Mouse (Mus musculus): ENCODE results near the gene Cnnm3. TPM values are rescaled to one million over a fixed set of nuclear protein-coding genes. Genes with fewer than 3 reads are reported as not detected.
A peak's percentile ranks its signal among the peaks of the same experiment; 100 is the strongest.

Gene Cnnm3
- polyA plus RNA-seq, 1 experiment from 2014 or later = 3.0 TPM

DNA sequence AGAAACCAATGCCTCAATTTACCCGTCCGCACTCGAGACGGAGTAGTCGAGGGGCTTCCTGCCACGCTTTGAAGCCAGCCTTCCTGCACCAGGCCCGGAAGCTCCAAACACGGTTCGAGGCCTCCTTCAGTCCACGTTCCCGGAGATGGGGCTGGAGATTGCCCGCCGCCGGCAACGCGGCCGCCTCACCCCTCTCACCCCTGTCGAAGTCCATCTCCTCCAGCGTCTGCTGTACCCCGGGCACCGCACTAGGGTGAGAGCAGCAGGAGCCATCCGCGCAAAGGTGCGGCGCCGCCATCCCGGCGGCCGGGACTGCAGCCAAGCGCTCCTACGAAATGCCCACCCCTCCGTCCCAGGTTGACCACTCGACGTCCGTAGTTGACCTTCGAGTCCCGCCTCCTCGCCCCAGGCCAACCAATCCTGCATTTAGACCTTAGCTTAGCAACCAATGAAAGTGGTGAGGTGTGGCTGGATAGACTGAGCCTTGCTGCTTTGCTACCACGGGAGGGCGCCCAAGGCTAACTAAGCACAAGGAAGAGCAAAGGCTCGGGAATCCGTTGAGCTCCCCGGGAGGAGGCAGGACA, 35.3 kb downstream of the Cnnm3 start, which contains the start of gene Ankrd39:
Gene Ankrd39, minus strand, starts transcription at position 558 of the 584 bp plus-strand sequence.
- Histone ChIP-seq H3K27ac (ENCODE audit: low read length) (peak within 1 kb of the TSS; percentile 82), H3K4me2 (ENCODE audit: low read depth, low read length) (peak within 1 kb of the TSS; percentile 86), H3K4me1 (ENCODE audit: control insufficient read depth, insufficient read depth, low read length) (peaks cover 36% of the 10 kb centered on the region), H3K9me3 (replicated peaks; ENCODE audit: control insufficient read depth, low read length) (no peaks in the 10 kb centered on the region), H3K36me3 (ENCODE audit: control insufficient read depth, insufficient read depth, low read length) (peaks cover 20% of the 10 kb centered on the region), H3K27me3 (ENCODE audit: control insufficient read depth, insufficient read depth, low read length) (no peaks in the 10 kb centered on the region), H3K4me3 (replicated peaks; ENCODE audit: low read length) (peak within 1 kb of the TSS; percentile 82), H3K9ac (ENCODE audit: low read length) (peak within 1 kb of the TSS; percentile 88)
- WGBS = under 1% methylated on average over 43 of the region's 43 CpGs
- ATAC-seq (ENCODE audit: insufficient read depth, low FRiP score) = peak; percentile 99

DNA sequence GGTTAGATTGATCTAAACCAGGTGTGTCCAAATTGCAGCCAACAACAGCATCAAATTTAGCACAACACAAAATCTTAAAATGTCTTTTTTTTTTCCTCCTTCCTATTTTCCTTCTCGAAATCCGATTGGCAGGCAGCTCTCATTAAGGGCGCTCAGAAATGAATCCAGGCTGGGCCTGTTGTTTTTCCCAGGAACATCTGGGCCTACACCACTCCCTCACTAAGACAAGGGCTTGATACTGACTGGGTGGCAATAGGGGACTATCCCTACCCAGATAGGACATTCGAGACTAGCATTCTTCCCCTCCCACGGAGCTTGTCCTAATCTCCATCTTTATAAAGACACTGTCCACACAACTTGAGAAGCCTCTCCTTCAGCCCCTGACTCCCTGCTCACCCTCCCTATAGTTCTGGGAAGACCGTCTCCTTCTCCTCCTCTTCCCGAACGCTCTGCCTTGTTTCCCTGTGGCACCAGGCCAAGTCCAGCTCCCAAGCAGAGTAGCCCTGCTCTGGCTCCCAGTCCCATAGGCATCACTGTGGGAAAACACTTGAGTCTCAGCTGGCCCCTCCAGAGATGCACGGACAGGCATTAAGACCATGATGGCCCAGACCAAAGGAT, 36.4 kb downstream of the Cnnm3 start:
- ATAC-seq (ENCODE audit: insufficient read depth, low FRiP score) = no peak
- Histone ChIP-seq H3K9ac (ENCODE audit: low read length) (no peak overlapping the region; the same call in 1 of the 2 replicates), H3K4me3 (replicated peaks; ENCODE audit: low read length) (no peak overlapping the region), H3K9me3 (replicated peaks; ENCODE audit: control insufficient read depth, low read length) (no peaks in the 10 kb centered on the region), H3K27me3 (ENCODE audit: control insufficient read depth, insufficient read depth, low read length) (no peaks in the 10 kb centered on the region), H3K27ac (ENCODE audit: low read length) (peak overlapping the region; percentile 74; the same call in 1 of the 2 replicates), H3K4me2 (ENCODE audit: low read depth, low read length) (no peak overlapping the region), H3K4me1 (ENCODE audit: control insufficient read depth, insufficient read depth, low read length) (peaks cover 36% of the 10 kb centered on the region), H3K36me3 (ENCODE audit: control insufficient read depth, insufficient read depth, low read length) (peaks cover 25% of the 10 kb centered on the region)
- 36% methylated on average over 9 of the region's 9 CpGs for WGBS

DNA sequence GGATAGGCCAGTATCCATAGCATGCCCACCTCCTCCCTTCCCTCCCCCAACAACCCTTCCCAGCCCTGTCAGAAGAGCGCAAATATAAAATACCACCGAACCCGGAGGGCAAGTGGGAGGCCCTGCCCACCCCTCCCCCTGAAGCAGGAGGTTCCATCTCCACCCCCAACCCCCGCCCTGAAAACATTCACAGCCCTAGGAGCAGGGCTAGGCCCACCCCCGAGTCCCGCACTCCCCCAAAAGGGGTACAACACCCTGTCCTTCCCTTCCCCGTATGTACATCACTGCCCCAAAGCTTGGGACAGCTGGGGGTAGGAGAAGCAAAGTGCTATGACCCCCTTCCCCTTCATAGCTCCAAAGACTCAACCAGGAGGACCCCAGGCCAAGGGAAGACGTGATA, 37.1 kb downstream of the Cnnm3 start:
- peak overlapping the region; percentile 74; the same call in 1 of the 2 replicates for H3K27ac ChIP-seq (ENCODE audit: low read length)
- H3K36me3 ChIP-seq (ENCODE audit: control insufficient read depth, insufficient read depth, low read length) = peaks cover 31% of the 10 kb centered on the region
- H3K4me1 ChIP-seq (ENCODE audit: control insufficient read depth, insufficient read depth, low read length) = peaks cover 36% of the 10 kb centered on the region
- ATAC-seq (ENCODE audit: insufficient read depth, low FRiP score) = no peak
- H3K9me3 ChIP-seq (replicated peaks; ENCODE audit: control insufficient read depth, low read length) = no peaks in the 10 kb centered on the region
- peak overlapping the region; percentile 52 for H3K9ac ChIP-seq (ENCODE audit: low read length)
- 39% methylated on average over 8 of the region's 8 CpGs for WGBS
- no peaks in the 10 kb centered on the region for H3K27me3 ChIP-seq (ENCODE audit: control insufficient read depth, insufficient read depth, low read length)
- H3K4me3 ChIP-seq (replicated peaks; ENCODE audit: low read length) = no peak overlapping the region
- no peak overlapping the region for H3K4me2 ChIP-seq (ENCODE audit: low read depth, low read length)

DNA sequence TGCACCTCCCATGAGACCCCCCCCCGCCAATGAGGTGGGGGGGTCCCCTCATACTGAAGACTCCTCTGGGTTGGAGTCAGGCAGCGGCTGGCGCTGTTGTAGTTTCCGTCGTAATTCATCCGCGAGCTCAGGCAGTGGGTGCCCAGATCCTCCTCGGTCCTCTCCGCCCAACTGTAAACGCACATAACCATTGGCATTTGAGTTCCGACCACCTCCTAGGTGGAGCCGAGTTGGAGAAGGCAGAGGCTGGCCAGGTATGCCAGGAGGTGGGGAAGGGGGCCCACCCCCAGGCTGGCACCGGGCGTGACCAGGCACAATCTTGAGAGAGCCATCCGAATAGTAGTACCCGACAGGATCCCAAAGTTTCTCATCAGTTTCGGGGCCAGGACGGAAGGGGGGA, 37.8 kb downstream of the Cnnm3 start:
- no peak overlapping the region for H3K4me2 ChIP-seq (ENCODE audit: low read depth, low read length)
- no peaks in the 10 kb centered on the region for H3K9me3 ChIP-seq (replicated peaks; ENCODE audit: control insufficient read depth, low read length)
- H3K4me3 ChIP-seq (replicated peaks; ENCODE audit: low read length) = no peak overlapping the region
- H3K4me1 ChIP-seq (ENCODE audit: control insufficient read depth, insufficient read depth, low read length) = peaks cover 39% of the 10 kb centered on the region
- no peak for ATAC-seq (ENCODE audit: insufficient read depth, low FRiP score)
- H3K36me3 ChIP-seq (ENCODE audit: control insufficient read depth, insufficient read depth, low read length) = peaks cover 32% of the 10 kb centered on the region
- H3K9ac ChIP-seq (ENCODE audit: low read length) = peak overlapping the region; percentile 52
- 74% methylated on average over 18 of the region's 18 CpGs for WGBS
- H3K27ac ChIP-seq (ENCODE audit: low read length) = no peak overlapping the region
- H3K27me3 ChIP-seq (ENCODE audit: control insufficient read depth, insufficient read depth, low read length) = no peaks in the 10 kb centered on the region

DNA sequence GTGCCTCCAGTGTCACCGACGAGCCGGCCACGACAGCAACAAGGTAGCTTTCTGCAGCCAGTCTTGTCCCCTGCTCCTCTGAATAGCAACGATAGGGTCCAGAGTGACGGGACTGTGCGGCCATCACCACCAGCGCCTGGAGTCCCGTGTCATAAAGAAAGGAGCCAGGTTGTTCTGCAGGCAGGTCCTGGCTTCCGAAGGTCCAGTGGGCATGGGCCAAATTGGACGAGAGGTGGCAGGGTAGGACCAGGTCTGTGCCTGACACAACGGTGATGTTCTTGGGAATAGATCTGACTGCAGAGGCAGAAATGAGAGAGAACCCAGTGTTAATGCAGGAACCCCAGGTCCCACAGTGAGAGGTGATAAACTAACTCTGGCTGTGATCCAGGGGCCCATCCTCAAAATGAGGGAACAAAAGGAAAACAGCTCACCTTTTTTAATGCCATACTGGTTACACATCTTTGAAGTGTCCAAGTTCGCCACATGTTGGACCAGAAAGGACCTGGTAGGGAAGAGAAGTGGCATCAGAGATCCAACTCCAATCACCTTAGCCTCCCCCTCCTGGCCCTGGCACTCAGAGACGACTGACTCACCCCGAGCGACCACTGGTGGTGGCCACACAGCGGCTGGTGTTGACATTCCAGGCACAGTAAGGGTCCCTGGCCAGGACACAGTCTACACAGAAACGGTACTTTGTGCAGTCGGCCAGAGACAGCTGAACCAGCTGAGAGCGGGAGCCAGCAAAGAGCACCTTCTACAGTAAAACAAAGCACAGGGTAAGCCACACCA, 38.6 kb downstream of the Cnnm3 start:
- 82% methylated on average over 20 of the region's 20 CpGs for WGBS
- Histone ChIP-seq H3K27me3 (ENCODE audit: control insufficient read depth, insufficient read depth, low read length) (no peaks in the 10 kb centered on the region), H3K27ac (ENCODE audit: low read length) (no peak overlapping the region), H3K4me1 (ENCODE audit: control insufficient read depth, insufficient read depth, low read length) (peaks cover 47% of the 10 kb centered on the region), H3K9ac (ENCODE audit: low read length) (no peak overlapping the region), H3K4me3 (replicated peaks; ENCODE audit: low read length) (no peak overlapping the region), H3K36me3 (ENCODE audit: control insufficient read depth, insufficient read depth, low read length) (peaks cover 32% of the 10 kb centered on the region), H3K4me2 (ENCODE audit: low read depth, low read length) (no peak overlapping the region), H3K9me3 (replicated peaks; ENCODE audit: control insufficient read depth, low read length) (no peaks in the 10 kb centered on the region)
- ATAC-seq (ENCODE audit: insufficient read depth, low FRiP score) = no peak

DNA sequence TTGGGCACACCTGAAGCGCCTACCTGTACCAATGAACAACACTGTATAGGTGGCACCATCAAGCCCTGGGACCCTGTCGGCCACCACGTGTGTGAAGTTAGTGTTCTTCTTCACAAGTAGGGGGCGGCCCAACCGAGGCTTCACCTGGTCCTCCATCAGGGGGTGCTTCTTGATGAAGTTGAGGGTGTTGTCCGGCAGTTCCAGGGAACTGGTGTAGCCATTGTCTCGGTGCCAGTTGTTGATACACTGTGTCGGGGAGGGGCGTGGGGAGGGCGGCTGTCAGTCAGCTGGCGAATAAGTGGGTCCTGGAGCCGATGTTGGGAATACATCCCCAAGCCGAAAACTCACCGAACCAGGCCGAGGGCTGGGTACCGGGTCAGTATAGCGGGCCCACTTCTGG, 40.2 kb downstream of the Cnnm3 start:
- ATAC-seq (ENCODE audit: insufficient read depth, low FRiP score) = no peak
- Histone ChIP-seq H3K27me3 (ENCODE audit: control insufficient read depth, insufficient read depth, low read length) (no peaks in the 10 kb centered on the region), H3K9ac (ENCODE audit: low read length) (no peak overlapping the region), H3K4me1 (ENCODE audit: control insufficient read depth, insufficient read depth, low read length) (peaks cover 46% of the 10 kb centered on the region), H3K4me3 (replicated peaks; ENCODE audit: low read length) (no peak overlapping the region), H3K27ac (ENCODE audit: low read length) (no peak overlapping the region), H3K36me3 (ENCODE audit: control insufficient read depth, insufficient read depth, low read length) (peaks cover 32% of the 10 kb centered on the region), H3K4me2 (ENCODE audit: low read depth, low read length) (no peak overlapping the region), H3K9me3 (replicated peaks; ENCODE audit: control insufficient read depth, low read length) (no peaks in the 10 kb centered on the region)
- 87% methylated on average over 17 of the region's 17 CpGs for WGBS

DNA sequence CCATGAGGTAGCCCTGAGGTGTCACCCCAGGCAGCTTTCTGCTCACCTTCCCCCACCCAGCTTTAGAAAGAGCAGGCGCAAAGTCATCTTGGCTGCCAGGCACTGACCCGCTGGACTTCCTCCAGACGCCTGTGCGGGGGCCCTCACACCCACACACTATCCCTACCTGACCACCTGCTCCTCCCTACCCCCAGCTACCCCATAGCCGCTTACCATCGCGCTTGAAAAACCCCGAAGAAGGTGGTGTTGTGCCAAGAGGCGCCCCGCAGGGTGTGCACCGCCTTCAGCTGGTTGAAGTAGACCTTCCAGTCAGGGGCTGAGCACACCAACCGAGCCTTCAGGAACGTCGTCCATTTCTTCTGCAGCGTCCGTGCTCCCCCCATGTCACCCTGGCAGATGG, 40.8 kb downstream of the Cnnm3 start:
- H3K4me3 ChIP-seq (replicated peaks; ENCODE audit: low read length) = no peak overlapping the region
- WGBS = 80% methylated on average over 16 of the region's 16 CpGs
- H3K4me2 ChIP-seq (ENCODE audit: low read depth, low read length) = no peak overlapping the region
- no peak for ATAC-seq (ENCODE audit: insufficient read depth, low FRiP score)
- no peak overlapping the region for H3K9ac ChIP-seq (ENCODE audit: low read length)
- peaks cover 44% of the 10 kb centered on the region for H3K4me1 ChIP-seq (ENCODE audit: control insufficient read depth, insufficient read depth, low read length)
- no peaks in the 10 kb centered on the region for H3K27me3 ChIP-seq (ENCODE audit: control insufficient read depth, insufficient read depth, low read length)
- no peak overlapping the region for H3K27ac ChIP-seq (ENCODE audit: low read length)
- peaks cover 32% of the 10 kb centered on the region for H3K36me3 ChIP-seq (ENCODE audit: control insufficient read depth, insufficient read depth, low read length)
- H3K9me3 ChIP-seq (replicated peaks; ENCODE audit: control insufficient read depth, low read length) = no peaks in the 10 kb centered on the region

DNA sequence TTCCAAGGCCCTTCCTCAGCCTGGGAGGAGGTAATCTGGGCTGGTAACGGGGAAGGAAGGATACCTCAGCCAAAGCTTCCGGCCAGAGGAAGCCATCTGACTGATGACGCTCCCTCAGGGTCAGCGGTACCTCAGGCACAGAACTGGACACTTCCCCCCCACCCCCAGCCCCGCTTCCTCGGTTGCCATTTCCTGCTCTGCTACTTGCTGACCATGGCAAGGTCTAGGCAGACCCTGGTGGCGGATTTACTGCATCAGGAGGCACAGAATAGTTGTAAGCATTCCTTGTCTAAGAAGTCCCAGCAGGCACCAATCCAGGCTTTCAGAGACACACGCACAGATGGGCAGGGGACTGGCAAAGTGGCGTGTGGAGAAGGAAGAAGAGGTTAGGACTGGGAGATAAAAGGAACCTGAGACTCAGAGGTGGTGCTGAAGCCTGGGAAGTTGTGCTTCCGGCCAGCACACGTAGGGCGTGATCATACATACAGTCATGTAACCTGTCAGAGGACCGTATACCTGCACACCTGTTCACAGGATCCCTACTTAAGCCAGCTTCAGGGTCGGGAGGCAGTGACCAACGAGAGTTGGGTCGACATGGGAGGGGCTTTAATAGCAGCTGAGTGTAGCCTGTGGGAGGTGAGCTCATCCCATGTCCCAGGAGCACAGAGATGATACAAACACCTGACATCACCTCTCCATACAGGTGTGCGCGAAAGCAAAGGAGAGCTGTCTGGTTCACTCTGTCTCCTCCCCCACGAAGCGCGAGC, 43.1 kb downstream of the Cnnm3 start:
- no peaks in the 10 kb centered on the region for H3K9me3 ChIP-seq (replicated peaks; ENCODE audit: control insufficient read depth, low read length)
- WGBS = 66% methylated on average over 21 of the region's 21 CpGs
- H3K4me1 ChIP-seq (ENCODE audit: control insufficient read depth, insufficient read depth, low read length) = peaks cover 32% of the 10 kb centered on the region

More for the DNA sequence above, 43.1 kb downstream of the Cnnm3 start:
- Histone ChIP-seq H3K9ac (ENCODE audit: low read length) (peak overlapping the region; percentile 94), H3K27me3 (ENCODE audit: control insufficient read depth, insufficient read depth, low read length) (no peaks in the 10 kb centered on the region), H3K27ac (ENCODE audit: low read length) (peak overlapping the region; percentile 99), H3K36me3 (ENCODE audit: control insufficient read depth, insufficient read depth, low read length) (peaks cover 29% of the 10 kb centered on the region), H3K4me3 (replicated peaks; ENCODE audit: low read length) (peak overlapping the region; percentile 88), H3K4me2 (ENCODE audit: low read depth, low read length) (peak overlapping the region; percentile 83)
- ATAC-seq (ENCODE audit: insufficient read depth, low FRiP score) = no peak
